Mouse (Mus musculus) stomach, postnatal 0 days (tissue): Measurements from ENCODE around the gene Efcab12. TPM values are rescaled to one million over a fixed set of nuclear protein-coding genes. Genes with fewer than 3 reads are reported as not detected.
A peak's percentile ranks its signal among the peaks of the same experiment; 100 is the strongest.

ENCODE experiments used
- ATAC-seq: fragments of 200-750 bp; cut with Nextera tagmentation; 2 replicates; pipeline ENCODE4 v1.8.0; 2017; ENCODE audit not compliant: low FRiP score, low TSS enrichment
- DNase-seq: peaks from one replicate; pipeline ENCODE4 v3.0.0-alpha.2; 2016; ENCODE audit warnings: low spot score
- H3K27ac ChIP-seq: fragments of 300-500 bp; sonication (generic); replicated peaks from 2 replicates; pipeline ENCODE4 v1.5.1; 2014; ENCODE audit warnings: mild to moderate bottlenecking, control low read depth
- H3K27me3 ChIP-seq: fragments of 300-500 bp; sonication (generic); 2 replicates; pipeline ENCODE4 v1.6.1; 2014; ENCODE audit warnings: low read length; ENCODE audit not compliant: control insufficient read depth, insufficient read depth
- H3K36me3 ChIP-seq: fragments of 300-500 bp; sonication (generic); 2 replicates; pipeline ENCODE4 v1.6.1; 2014; ENCODE audit warnings: low read length, mixed read lengths; ENCODE audit not compliant: control insufficient read depth, insufficient read depth
- H3K4me1 ChIP-seq: fragments of 300-500 bp; sonication (generic); replicated peaks from 2 replicates; pipeline ENCODE4 v1.6.1; 2014; ENCODE audit warnings: antibody characterized with exemption; ENCODE audit not compliant: control insufficient read depth, insufficient read depth
- H3K4me2 ChIP-seq: fragments of 300-500 bp; sonication (generic); replicated peaks from 2 replicates; pipeline ENCODE4 v1.6.1; 2014; ENCODE audit warnings: low read depth, mild to moderate bottlenecking, control low read depth, moderate library complexity
- H3K4me3 ChIP-seq: fragments of 300-500 bp; sonication (generic); 2 replicates; pipeline ENCODE4 v1.5.1; 2014; ENCODE audit warnings: low read depth, low read length, control low read depth
- H3K9ac ChIP-seq: fragments of 300-500 bp; sonication (generic); 2 replicates; pipeline ENCODE4 v1.6.1; 2014; ENCODE audit warnings: mild to moderate bottlenecking, low read length, control low read depth, mixed read lengths
- H3K9me3 ChIP-seq: fragments of 300-500 bp; sonication (generic); 2 replicates; pipeline ENCODE4 v1.6.1; 2016; ENCODE audit warnings: low read length; ENCODE audit not compliant: control insufficient read depth
- CTCF ChIP-seq: IDR thresholded peaks from 2 replicates; pipeline ENCODE4 v1.5.1; 2016; ENCODE audit warnings: antibody characterized with exemption, low read depth, mild to moderate bottlenecking, moderate library complexity
- EP300 ChIP-seq: optimal IDR thresholded peaks from 2 replicates; pipeline ENCODE3; 2016; ENCODE audit warnings: antibody characterized with exemption
- WGBS: fragments of 180-500 bp; shearing (Covaris S2); extraction: QIAGEN DNeasy Blood & Tissue Kit; methylation state at CpG from one replicate; pipeline ENCODE4 v1.1.7; 2014; 5-methylcytosine and 5-hydroxymethylcytosine counted together
- microRNA-seq: library from miRNA; unstranded; fragments of <30 nt; microRNA quantifications from one replicate; pipeline ENCODE4, GENCODE M21; 2016
- polyA plus RNA-seq: library from polyadenylated mRNA; unstranded; fragments of >200 nt; fragmentation: Nextera tagmentation; extraction: Ambion mirVana; gene quantifications from 2 replicates; pipeline ENCODE4 v1.2.1, GENCODE M21; 2015

The Efcab12 gene
- polyA plus RNA-seq, 1 experiment from 2014 or later: 0.17 TPM

GRCm38 (mm10) chr6:115767357-115767756 lies 70.9 kb downstream of the Efcab12 start:
- TF ChIP-seq CTCF: no peak
- TF ChIP-seq EP300: no peak
- Histone ChIP-seq H3K9me3 (no peaks in the 10 kb centered on the region), H3K9ac (no peak overlapping the region), H3K27me3 (no peaks in the 10 kb centered on the region), H3K4me3 (no peak overlapping the region), H3K4me1 (no peaks in the 10 kb centered on the region), H3K4me2 (no peak overlapping the region), H3K36me3 (no peaks in the 10 kb centered on the region), H3K27ac (no peak overlapping the region)
- no peak for DNase-seq
- 49% methylated on average over 9 of the region's 9 CpGs for whole genome bisulfite sequencing
- ATAC-seq: no peak

- no peaks in the 10 kb centered on the region for H3K9me3 ChIP-seq
- H3K4me1 ChIP-seq: no peaks in the 10 kb centered on the region
- no peak overlapping the region for H3K9ac ChIP-seq
- H3K4me3 ChIP-seq: no peak overlapping the region
- TF ChIP-seq EP300: no peak
- TF ChIP-seq CTCF: peak; percentile 27; the same call in 1 of the 2 replicates
- ATAC-seq (peak; percentile 70), DNase-seq (peak; percentile 41)
- WGBS: 13% methylated on average over 7 of the region's 7 CpGs
- no peaks in the 10 kb centered on the region for H3K27me3 ChIP-seq
- H3K27ac ChIP-seq: peak overlapping the region; percentile 53
- H3K36me3 ChIP-seq: no peaks in the 10 kb centered on the region
- no peak overlapping the region for H3K4me2 ChIP-seq
These were observed 74.0 kb downstream of the Efcab12 start for GRCm38 (mm10) chr6:115764179-115764578.

- no peak for TF ChIP-seq EP300
- no peak for TF ChIP-seq CTCF
- Histone ChIP-seq H3K9me3 (no peaks in the 10 kb centered on the region), H3K27me3 (no peaks in the 10 kb centered on the region), H3K4me3 (no peak within 1 kb of the TSS), H3K36me3 (no peaks in the 10 kb centered on the region), H3K4me2 (no peak within 1 kb of the TSS; the same call in 1 of the 2 replicates), H3K27ac (peak within 1 kb of the TSS; percentile 65), H3K4me1 (no peaks in the 10 kb centered on the region), H3K9ac (no peak within 1 kb of the TSS)
- peak; percentile 42 for DNase-seq
- WGBS: 4% methylated on average over 9 of the region's 9 CpGs
- ATAC-seq: no peak
These were observed 76.0 kb downstream of the Efcab12 start, which contains the start of gene Tmem40 for GRCm38 (mm10) chr6:115761995-115762756. Gene Tmem40, minus strand, starts transcription at chr6:115762410.

GRCm38 (mm10) chr6:115760982-115761381 lies 77.2 kb downstream of the Efcab12 start:
- DNase-seq (no peak), ATAC-seq (no peak)
- Histone ChIP-seq H3K27ac (no peak overlapping the region), H3K4me1 (no peaks in the 10 kb centered on the region), H3K4me2 (no peak overlapping the region), H3K36me3 (no peaks in the 10 kb centered on the region), H3K4me3 (no peak overlapping the region), H3K27me3 (no peaks in the 10 kb centered on the region), H3K9me3 (no peaks in the 10 kb centered on the region), H3K9ac (no peak overlapping the region)
- WGBS: 48% methylated on average over 4 of the region's 4 CpGs
- no peak for TF ChIP-seq CTCF
- TF ChIP-seq EP300: no peak

Small RNAs within 50 kb of the gene (microRNA-seq; reads per million reads assigned to microRNA genes)
- gene Mir7660: not detected

Other genes with a start within 250 kb of the Efcab12 start
- gene Mkrn2os, start 245.8 kb downstream of the Efcab12 start, polyA plus RNA-seq: 27.4 and 30.5 TPM in 2 replicates
- 17.8 and 19.4 TPM in 2 replicates for gene Mkrn2, start 236.5 kb downstream of the Efcab12 start, polyA plus RNA-seq
- 67.1 and 70.8 TPM in 2 replicates for gene Raf1, start 161.8 kb downstream of the Efcab12 start, polyA plus RNA-seq
- gene Tmem40, start 76.0 kb downstream of the Efcab12 start, polyA plus RNA-seq: 90.6 and 100.0 TPM in 2 replicates
- gene Cand2, start 63.9 kb downstream of the Efcab12 start, polyA plus RNA-seq: 3.2 and 3.5 TPM in 2 replicates
- gene Rpl32, start 29.7 kb downstream of the Efcab12 start, polyA plus RNA-seq: 2,380 and 2,431 TPM in 2 replicates
- 4.1 and 4.8 TPM in 2 replicates for gene Mbd4, start 15.0 kb upstream of the Efcab12 start, polyA plus RNA-seq
- 4.9 and 5.3 TPM in 2 replicates for gene Ift122, start 15.1 kb upstream of the Efcab12 start, polyA plus RNA-seq
- 0.10 TPM in 2 replicates for gene Rho, start 93.3 kb upstream of the Efcab12 start, polyA plus RNA-seq
- gene H1foo, start 106.5 kb upstream of the Efcab12 start, polyA plus RNA-seq: not detected in 2 replicates
- 9.7 and 10.4 TPM in 2 replicates for gene Plxnd1, start 156.6 kb upstream of the Efcab12 start, polyA plus RNA-seq